Mouse (Mus musculus) myocyte (in vitro differentiated cells): Measurements from ENCODE around the gene Med16. TPM values are rescaled to one million over a fixed set of nuclear protein-coding genes. Genes with fewer than 3 reads are reported as not detected.
A peak's percentile ranks its signal among the peaks of the same experiment; 100 is the strongest.
"Not testable (repeated sequence)": the region's sequence is repeated elsewhere in the genome, so short reads cannot be mapped to it uniquely, and the experiment has no call there.

Experiments
- H3K27me3 ChIP-seq: one replicate; pipeline ENCODE4 v1.6.1; 2011; ENCODE audit not compliant: control insufficient read depth, insufficient read depth, insufficient read length
- H3K36me3 ChIP-seq: one replicate; pipeline ENCODE4 v1.6.1; 2011; ENCODE audit not compliant: control insufficient read depth, insufficient read depth
- H3K4me2 ChIP-seq: one replicate; pipeline ENCODE4 v1.6.1; 2011; ENCODE audit warnings: low read depth, control low read depth
- H3K4me3 ChIP-seq: one replicate; pipeline ENCODE4 v1.5.1; 2011; ENCODE audit warnings: mild to moderate bottlenecking, control low read depth, moderate library complexity
- H3K79me2 ChIP-seq: one replicate; pipeline ENCODE4 v1.6.1; 2011; ENCODE audit not compliant: control insufficient read depth, insufficient read depth
- H3ac ChIP-seq: one replicate; pipeline ENCODE4 v1.6.1; 2011; ENCODE audit not compliant: control insufficient read depth, insufficient read length
- CEBPB ChIP-seq: IDR thresholded peaks from 2 replicates; pipeline ENCODE4 v1.6.1; 2011; ENCODE audit warnings: mild to moderate bottlenecking, moderate library complexity; ENCODE audit not compliant: poor library complexity, insufficient read depth, severe bottlenecking
- E2F4 ChIP-seq: IDR thresholded peaks from one replicate; pipeline ENCODE4 v1.6.1; 2011; ENCODE audit warnings: mild to moderate bottlenecking, control low read depth, moderate library complexity; ENCODE audit not compliant: insufficient read depth
- MAX ChIP-seq: IDR thresholded peaks from one replicate; pipeline ENCODE4 v1.6.1; 2011; ENCODE audit warnings: low read depth, mild to moderate bottlenecking, control low read depth
- MYOD1 ChIP-seq, 3 experiments: IDR thresholded peaks; one replicate each; pipeline ENCODE4 v1.6.1; 2011; ENCODE audit warnings: control low read depth in 2 of 3, low read depth in 2 of 3, mild to moderate bottlenecking in 2 of 3, moderate library complexity in 1 of 3; ENCODE audit not compliant: insufficient read length in 2 of 3, control insufficient read depth in 1 of 3
- MYOG ChIP-seq, 3 experiments: IDR thresholded peaks; one replicate each; pipeline ENCODE4 v1.6.1; 2011; ENCODE audit warnings: control low read depth in 2 of 3, low read depth in 2 of 3, mild to moderate bottlenecking in 2 of 3; ENCODE audit not compliant: insufficient read length in 2 of 3, control insufficient read depth in 1 of 3, insufficient read depth in 1 of 3
- POLR2A ChIP-seq: IDR thresholded peaks from one replicate; pipeline ENCODE4 v1.6.1; 2011; ENCODE audit warnings: low read depth, mild to moderate bottlenecking, control low read depth, moderate library complexity; ENCODE audit not compliant: insufficient read length
- POLR2AphosphoS2 ChIP-seq: IDR thresholded peaks from one replicate; pipeline ENCODE4 v1.6.1; 2011; ENCODE audit warnings: low read depth, control low read depth; ENCODE audit not compliant: insufficient read length
- REST ChIP-seq: IDR thresholded peaks from one replicate; pipeline ENCODE4 v1.6.1; 2011; ENCODE audit warnings: mild to moderate bottlenecking, control low read depth, moderate library complexity; ENCODE audit not compliant: insufficient read depth, insufficient read length
- SRF ChIP-seq: IDR thresholded peaks from one replicate; pipeline ENCODE4 v1.6.1; 2011; ENCODE audit warnings: low read depth; ENCODE audit not compliant: control insufficient read depth, insufficient read length
- TCF12 ChIP-seq: IDR thresholded peaks from one replicate; pipeline ENCODE4 v1.6.1; 2011; ENCODE audit warnings: mild to moderate bottlenecking, control low read depth; ENCODE audit not compliant: poor library complexity, insufficient read depth, severe bottlenecking
- TCF3 ChIP-seq: IDR thresholded peaks from one replicate; pipeline ENCODE4 v1.6.1; 2011; ENCODE audit warnings: low read depth, control low read depth; ENCODE audit not compliant: insufficient read length
- USF1 ChIP-seq: IDR thresholded peaks from one replicate; pipeline ENCODE4 v1.6.1; 2011; ENCODE audit warnings: low read depth, mild to moderate bottlenecking, control low read depth, moderate library complexity
- polyA plus RNA-seq: library from polyadenylated mRNA; unstranded; fragments of >200 nt; fragmentation: generic; extraction: Trizol; gene quantifications from one replicate; pipeline ENCODE4 v1.2.1, GENCODE M21; 2012; ENCODE audit warnings: missing spikeins

The Med16 gene
- polyA plus RNA-seq, 1 experiment = 31.4 TPM

GRCm38 (mm10) chr10:79889386-79889785 is 19.3 kb downstream of the Med16 start:
- no peak for TF ChIP-seq MYOG (IDR thresholded peaks at IDR 0.05; ENCODE audit: control insufficient read depth in 1 of 3, insufficient read depth in 1 of 3, insufficient read length in 2 of 3, low read depth in 2 of 3)
- no peak for TF ChIP-seq MYOD1 (IDR thresholded peaks at IDR 0.05; ENCODE audit: control insufficient read depth in 1 of 3, insufficient read length in 2 of 3, low read depth in 2 of 3)
- TF ChIP-seq TCF3 = no peak
- TF ChIP-seq TCF12 = no peak
- no peak for TF ChIP-seq SRF
- TF ChIP-seq USF1 = no peak
- no peak for TF ChIP-seq POLR2A
- Histone ChIP-seq H3ac (no peak overlapping the region), H3K79me2 (no peaks in the 10 kb centered on the region), H3K4me3 (no peak overlapping the region), H3K36me3 (no peaks in the 10 kb centered on the region), H3K4me2 (no peak overlapping the region), H3K27me3 (peaks cover 19% of the 10 kb centered on the region)

DNA sequence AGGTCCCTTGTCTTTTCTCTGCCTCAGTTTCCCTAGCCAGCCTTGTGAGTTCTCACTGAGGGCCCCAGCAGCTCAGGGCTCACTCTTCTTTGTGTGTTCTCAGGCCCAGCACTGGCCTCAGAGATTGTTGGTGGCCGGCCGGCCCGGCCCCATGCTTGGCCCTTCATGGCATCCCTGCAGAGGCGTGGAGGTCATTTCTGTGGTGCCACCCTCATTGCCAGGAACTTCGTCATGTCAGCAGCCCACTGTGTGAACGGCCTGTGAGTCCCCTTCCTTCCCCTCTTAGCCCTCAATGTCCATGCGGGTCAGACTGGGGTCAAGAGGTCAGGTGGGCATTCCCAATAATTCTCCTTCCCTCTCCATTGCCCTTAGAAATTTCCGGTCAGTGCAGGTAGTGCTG is 22.1 kb downstream of the Med16 start:
- Histone ChIP-seq H3K4me3 (no peak overlapping the region), H3ac (no peak overlapping the region), H3K79me2 (no peaks in the 10 kb centered on the region), H3K36me3 (no peaks in the 10 kb centered on the region), H3K4me2 (no peak overlapping the region), H3K27me3 (peaks cover 19% of the 10 kb centered on the region)
- TF ChIP-seq USF1 (no peak), POLR2A (no peak), MAX (no peak), E2F4 (no peak), TCF12 (no peak), REST (no peak), CEBPB (no peak), SRF (no peak), TCF3 (no peak), MYOG (IDR thresholded peaks at IDR 0.05; ENCODE audit: control insufficient read depth in 1 of 3, insufficient read depth in 1 of 3, insufficient read length in 2 of 3, low read depth in 2 of 3) (no peak), POLR2AphosphoS2 (no peak)

- H3K4me2 ChIP-seq = no peak within 1 kb of the TSS
- H3K36me3 ChIP-seq = no peaks in the 10 kb centered on the region
- no peak within 1 kb of the TSS for H3K4me3 ChIP-seq
- H3ac ChIP-seq = no peak within 1 kb of the TSS
- TF ChIP-seq REST (no peak), MYOG (IDR thresholded peaks at IDR 0.05; ENCODE audit: control insufficient read depth in 1 of 3, insufficient read depth in 1 of 3, insufficient read length in 2 of 3, low read depth in 2 of 3) (no peak), E2F4 (no peak), TCF12 (no peak), MYOD1 (IDR thresholded peaks at IDR 0.05; ENCODE audit: control insufficient read depth in 1 of 3, insufficient read length in 2 of 3, low read depth in 2 of 3) (no peak), USF1 (no peak), MAX (no peak), TCF3 (no peak)
- H3K27me3 ChIP-seq = peaks cover 19% of the 10 kb centered on the region
- H3K79me2 ChIP-seq = no peaks in the 10 kb centered on the region
These were observed 22.7 kb downstream of the Med16 start, which contains the start of gene Elane for GRCm38 (mm10) chr10:79886054-79886453. TSS of gene Elane (plus strand) at chr10:79886247.

- H3K27me3 ChIP-seq, H3K4me2 ChIP-seq, H3K36me3 ChIP-seq, H3K4me3 ChIP-seq, H3K79me2 ChIP-seq, H3ac ChIP-seq: not testable (repeated sequence)
These were observed 23.8 kb downstream of the Med16 start for GRCm38 (mm10) chr10:79884938-79885337.

- H3K27me3 ChIP-seq = peaks cover 8% of the 10 kb centered on the region
- no peaks in the 10 kb centered on the region for H3K36me3 ChIP-seq
- peak overlapping the region; percentile 0 for H3K4me2 ChIP-seq
- H3K4me3 ChIP-seq = no peak overlapping the region
- no peaks in the 10 kb centered on the region for H3K79me2 ChIP-seq
- TF ChIP-seq E2F4 (no peak), TCF12 (no peak), MYOD1 (IDR thresholded peaks at IDR 0.05; ENCODE audit: control insufficient read depth in 1 of 3, insufficient read length in 2 of 3, low read depth in 2 of 3) (no peak), USF1 (no peak), REST (no peak), POLR2AphosphoS2 (no peak), MYOG (IDR thresholded peaks at IDR 0.05; ENCODE audit: control insufficient read depth in 1 of 3, insufficient read depth in 1 of 3, insufficient read length in 2 of 3, low read depth in 2 of 3) (no peak), POLR2A (no peak)
- H3ac ChIP-seq = no peak overlapping the region
These were observed 24.3 kb downstream of the Med16 start for GRCm38 (mm10) chr10:79884446-79884845.
